Mouse (Mus musculus) G1E (cell line): ENCODE data around the gene Heg1. TPM values are rescaled to one million over a fixed set of nuclear protein-coding genes. Genes with fewer than 3 reads are reported as not detected.

Experiments used
- ATAC-seq: 2 replicates; pipeline ENCODE4 v1.8.0; 2016; ENCODE audit warnings: mild to moderate bottlenecking; ENCODE audit not compliant: insufficient number of reproducible peaks, poor library complexity, low FRiP score, severe bottlenecking; ENCODE audit errors: extremely low read depth
- DNase-seq: peaks from one replicate; pipeline ENCODE4 v3.0.0; 2012; ENCODE audit warnings: low spot score
- H3K27me3 ChIP-seq: 2 replicates; pipeline ENCODE4 v1.6.1; 2012; ENCODE audit warnings: mild to moderate bottlenecking, low read length, inconsistent platforms; ENCODE audit not compliant: insufficient read depth
- H3K36me3 ChIP-seq: replicated peaks from 2 replicates; pipeline ENCODE3; 2012; ENCODE audit warnings: mild to moderate bottlenecking, inconsistent platforms
- H3K4me1 ChIP-seq: 2 replicates; pipeline ENCODE4 v1.6.1; 2012; ENCODE audit warnings: low read depth, low read length, inconsistent platforms, mixed read lengths; ENCODE audit not compliant: insufficient read depth
- H3K4me3 ChIP-seq: 2 replicates; pipeline ENCODE4 v1.5.1; 2012; ENCODE audit warnings: low read depth, mild to moderate bottlenecking, inconsistent platforms, low read length, moderate library complexity, mixed read lengths
- H3K9me3 ChIP-seq: replicated peaks from 2 replicates; pipeline ENCODE4 v1.6.1; 2012; ENCODE audit warnings: inconsistent platforms
- CTCF ChIP-seq: IDR thresholded peaks from 2 replicates; pipeline ENCODE4 v1.5.1; 2012; ENCODE audit warnings: low read depth, low read length, inconsistent platforms, mixed read lengths
- GATA1 ChIP-seq: IDR thresholded peaks from 2 replicates; pipeline ENCODE4 v1.6.1; 2012; ENCODE audit warnings: borderline replicate concordance, low read length, inconsistent platforms, mixed read lengths
- GATA2 ChIP-seq: IDR thresholded peaks from 2 replicates; pipeline ENCODE4 v1.6.1; 2012; ENCODE audit warnings: low read depth, low read length, inconsistent platforms, borderline replicate concordance
- POLR2AphosphoS5 ChIP-seq: IDR thresholded peaks from 2 replicates; pipeline ENCODE4 v1.6.1; 2012; ENCODE audit warnings: low read depth, low read length, inconsistent platforms; ENCODE audit not compliant: insufficient replicate concordance
- TAL1 ChIP-seq: conservative IDR thresholded peaks from 2 replicates; pipeline ENCODE4 v1.6.1; 2012; ENCODE audit warnings: low read depth, low read length, inconsistent platforms, mixed read lengths
- polyA plus RNA-seq: library from polyadenylated mRNA; stranded (reverse); fragments of >175 nt; gene quantifications from 2 replicates; pipeline ENCODE4 v1.2.3, GENCODE M21; 2012
- total RNA-seq, 2 experiments: library from RNA; stranded (forward) in 1 of 2; stranded (reverse) in 1 of 2; fragments of 200-1000 nt in 1 of 2; fragments of >200 nt in 1 of 2; fragmentation: Nextera tagmentation in 1 of 2; gene quantifications; 2 replicates each; pipeline ENCODE4 v1.2.3; 2014 to 2017

Heg1 gene
- total and polyA plus RNA-seq, 3 experiments, result 2.7 to 35.6 (median 5.4) TPM

DNA sequence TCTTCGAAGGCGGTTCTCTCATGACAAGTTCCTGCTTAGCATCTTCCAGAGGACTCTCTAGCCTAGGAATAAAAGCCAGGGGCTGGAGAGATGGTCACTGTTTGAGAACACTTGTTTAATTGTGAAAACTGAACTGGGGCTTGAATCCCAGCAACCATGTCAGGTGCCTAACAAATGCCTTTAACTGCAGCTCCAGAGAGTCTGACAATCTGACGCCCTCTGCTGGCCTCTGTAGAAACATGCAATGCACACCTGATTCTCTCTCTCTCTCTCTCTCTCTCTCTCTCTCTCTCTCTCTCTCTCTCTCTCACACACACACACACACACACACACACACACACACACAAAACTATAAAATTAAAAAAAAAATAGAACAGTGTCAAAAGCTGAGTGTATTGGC is 125.8 kb downstream of the Heg1 start:
- H3K4me3 ChIP-seq, result no peak overlapping the region
- H3K36me3 ChIP-seq, result no peaks in the 10 kb centered on the region
- no peaks in the 10 kb centered on the region for H3K9me3 ChIP-seq
- peaks cover 5% of the 10 kb centered on the region; the same call in 1 of the 2 replicates for H3K4me1 ChIP-seq
- peaks cover 4% of the 10 kb centered on the region for H3K27me3 ChIP-seq
- TF ChIP-seq CTCF (no peak), GATA2 (no peak), GATA1 (no peak), TAL1 (no peak), POLR2AphosphoS5 (no peak)
- no peak for ATAC-seq
- DNase-seq, result no peak

DNA sequence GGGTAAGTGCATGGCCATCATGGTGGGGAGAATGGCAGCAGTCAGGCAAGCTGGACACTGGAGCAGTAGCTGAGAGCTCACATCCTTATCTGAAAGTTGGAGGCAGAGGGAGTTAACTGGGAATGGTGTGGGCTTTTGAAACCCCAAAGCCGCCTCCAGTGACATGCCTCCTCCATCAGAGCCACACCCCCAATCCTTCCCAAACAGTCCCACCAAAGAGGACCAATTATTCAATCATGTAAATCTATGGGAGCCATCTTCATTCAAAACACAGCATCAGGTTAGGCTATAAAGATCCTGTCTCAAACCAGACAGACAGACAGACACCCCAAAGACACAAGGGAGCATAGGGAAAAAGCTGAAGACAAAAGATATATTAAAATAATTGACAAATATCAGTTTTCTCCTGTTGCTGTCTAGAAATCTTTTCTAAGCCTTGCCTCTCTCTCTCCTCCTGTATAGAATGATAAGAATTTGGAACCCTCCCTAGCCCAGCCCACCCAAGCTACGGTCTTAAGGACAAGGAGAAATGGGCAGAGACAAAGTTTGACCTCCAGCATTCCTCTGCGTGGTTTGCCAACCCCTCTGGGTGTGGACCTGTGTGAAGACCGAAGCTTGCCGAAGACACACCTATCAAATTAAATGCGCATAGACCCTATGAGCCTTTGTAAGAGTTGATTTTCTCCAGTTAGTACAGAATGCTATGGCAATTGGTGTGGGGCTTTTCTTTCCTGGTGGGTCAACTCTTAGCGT is 134.4 kb downstream of the Heg1 start:
- H3K27me3 ChIP-seq, result peaks cover 42% of the 10 kb centered on the region
- H3K9me3 ChIP-seq, result peaks cover 5% of the 10 kb centered on the region
- H3K4me1 ChIP-seq, result peaks cover 5% of the 10 kb centered on the region; the same call in 1 of the 2 replicates
- H3K36me3 ChIP-seq, result no peaks in the 10 kb centered on the region
- DNase-seq (no peak), ATAC-seq (no peak)
- no peak overlapping the region for H3K4me3 ChIP-seq
- no peak for TF ChIP-seq TAL1
- no peak for TF ChIP-seq CTCF
- TF ChIP-seq GATA1, result no peak
- no peak for TF ChIP-seq POLR2AphosphoS5
- TF ChIP-seq GATA2, result no peak

DNA sequence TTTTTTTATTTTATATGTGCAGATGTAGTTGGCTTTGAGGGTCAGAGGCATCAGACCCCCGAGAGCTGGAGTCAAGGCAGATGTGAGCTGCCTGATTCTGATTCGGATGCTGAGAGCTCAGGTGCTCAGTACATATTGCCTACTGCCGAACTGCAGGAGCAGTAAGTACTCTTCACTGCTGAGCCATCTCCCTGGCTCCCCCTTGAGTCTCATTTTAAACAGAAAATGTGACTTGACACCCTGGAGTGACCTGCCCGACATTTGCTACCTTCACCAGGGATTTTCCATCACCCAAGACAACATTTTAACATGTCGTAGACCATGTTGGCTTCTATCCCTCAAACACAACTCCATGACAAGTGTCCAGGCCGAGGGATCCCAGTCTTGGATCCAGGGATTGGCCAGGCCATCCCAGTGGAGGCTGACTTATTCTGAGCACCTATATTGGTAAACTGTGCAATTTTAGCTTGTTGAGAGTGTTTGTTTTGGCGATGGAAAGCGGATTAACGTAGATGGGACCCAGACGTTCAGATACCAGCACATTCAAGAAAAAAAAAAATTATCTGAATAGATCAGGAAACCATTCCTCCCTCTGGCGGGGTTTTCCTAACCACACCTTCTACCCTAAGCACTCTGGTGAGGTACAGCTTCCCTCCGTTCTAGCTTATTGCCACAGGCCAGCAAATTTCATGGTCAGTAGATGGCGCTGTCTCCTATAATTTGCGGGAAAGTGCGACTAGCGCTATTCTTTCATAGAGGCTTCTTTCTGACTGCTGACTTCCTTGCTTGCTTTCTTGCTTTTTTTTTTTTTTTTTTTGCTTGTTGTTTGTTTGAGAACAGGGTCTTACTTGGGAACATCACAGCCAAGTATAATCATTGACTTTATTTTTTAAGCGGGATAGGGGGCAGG is 136.4 kb downstream of the Heg1 start:
- ATAC-seq, result peak; percentile 28; the same call in 1 of the 2 replicates
- TF ChIP-seq POLR2AphosphoS5 (no peak), CTCF (peak; percentile 41; the same call in 1 of the 2 replicates), GATA1 (no peak), GATA2 (no peak), TAL1 (no peak)
- Histone ChIP-seq H3K4me3 (no peak overlapping the region), H3K27me3 (peaks cover 36% of the 10 kb centered on the region), H3K9me3 (peaks cover 5% of the 10 kb centered on the region), H3K36me3 (no peaks in the 10 kb centered on the region), H3K4me1 (peaks cover 5% of the 10 kb centered on the region; the same call in 1 of the 2 replicates)
- DNase-seq, result no peak

Other genes with a start within 250 kb of the Heg1 start
- not detected in 2 replicates for gene Slc12a8, start 167.0 kb upstream of the Heg1 start, total RNA-seq (2014; fragmentation: Nextera tagmentation)
- 0.49 TPM in 1 of 2 replicates, not detected in the other for gene Slc12a8, start 167.0 kb upstream of the Heg1 start, total RNA-seq (2017)
- not detected in 2 replicates for gene Slc12a8, start 167.0 kb upstream of the Heg1 start, polyA plus RNA-seq
- 2.7 and 2.9 TPM in 2 replicates for gene Muc13, start 109.7 kb downstream of the Heg1 start, total RNA-seq (2014; fragmentation: Nextera tagmentation)
- 6.4 and 6.9 TPM in 2 replicates for gene Muc13, start 109.7 kb downstream of the Heg1 start, total RNA-seq (2017)
- 0.17 and 0.21 TPM in 2 replicates for gene Muc13, start 109.7 kb downstream of the Heg1 start, polyA plus RNA-seq
- gene Itgb5, start 145.3 kb downstream of the Heg1 start, total RNA-seq (2014; fragmentation: Nextera tagmentation), result 0.24 and 5.6 TPM in 2 replicates
- gene Itgb5, start 145.3 kb downstream of the Heg1 start, total RNA-seq (2017), result 0.46 and 1.2 TPM in 2 replicates
- gene Itgb5, start 145.3 kb downstream of the Heg1 start, polyA plus RNA-seq, result 0.04 and 0.14 TPM in 2 replicates